Mouse (Mus musculus) layer of hippocampus, postnatal 14 days (tissue): Measurements from ENCODE around the gene Olfr776. TPM values are rescaled to one million over a fixed set of nuclear protein-coding genes. Genes with fewer than 3 reads are reported as not detected.
"Not testable (repeated sequence)": the region's sequence is repeated elsewhere in the genome, so short reads cannot be mapped to it uniquely, and the experiment has no call there.

Experiments used
- DNase-seq, 2 experiments: peaks; one replicate each; pipeline ENCODE4 v3.0.0; 2021 to 2022; ENCODE audit warnings: low spot score in 2 of 2, mixed read lengths in 1 of 2
- long read RNA-seq, 2 experiments: library from polyadenylated mRNA; stranded (forward); transcript quantifications; one replicate each; pipeline ENCODE4 v2.0.0; 2021
- total RNA-seq, 2 experiments: library from RNA; stranded (reverse); gene quantifications; 2 replicates each; pipeline ENCODE4 v1.2.3; 2021

Olfr776 gene
- not detected for total RNA-seq
- long read RNA-seq, experiment 1: 0 reads
- long read RNA-seq, experiment 2: 0 reads

- DNase-seq: no peak
Measured at GRCm38 (mm10) chr10:129258827-129259226, at the start of gene Olfr776. TSS of gene Olfr776 (plus strand) at chr10:129259127.

DNA sequence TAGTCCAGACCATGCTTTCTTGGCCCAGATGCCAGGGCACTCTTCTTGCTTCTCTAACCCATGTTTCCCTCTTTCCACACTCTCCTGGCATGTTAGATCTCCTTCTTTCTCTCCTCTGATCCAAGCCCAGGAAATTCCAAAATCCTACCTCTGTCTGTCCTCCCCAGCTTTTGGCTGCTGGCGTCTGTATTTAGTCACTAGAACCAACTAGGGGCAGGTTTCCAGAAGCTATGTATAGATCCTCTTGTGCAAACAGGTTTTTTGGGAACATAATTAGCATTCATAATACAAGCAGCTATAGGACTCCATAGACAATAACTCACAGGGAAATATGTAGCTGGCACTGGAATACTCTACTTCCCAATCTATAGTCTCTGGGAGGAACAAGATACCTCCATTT lies 28.2 kb upstream of the Olfr776 start:
- no peak for DNase-seq

DNA sequence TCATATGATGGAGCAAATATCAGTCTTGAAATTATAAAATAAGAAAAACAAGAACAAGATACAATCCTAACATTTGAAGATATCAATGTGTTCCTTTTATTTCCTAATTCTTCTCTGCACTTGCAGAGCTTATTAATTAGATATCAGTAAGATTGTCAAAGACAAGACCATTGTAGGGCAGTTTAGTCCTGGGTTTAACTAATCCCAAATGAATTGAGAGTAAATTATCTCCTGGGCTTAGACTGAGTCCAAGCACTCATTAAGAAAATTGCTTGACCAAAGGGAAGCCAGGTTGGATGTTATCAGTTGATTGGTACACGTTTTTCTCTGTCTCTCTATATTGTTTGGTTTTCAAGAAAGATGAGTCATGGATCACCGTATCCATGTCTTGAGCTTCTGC lies 23.0 kb upstream of the Olfr776 start, which contains the start of gene Olfr774:
Gene Olfr774 (plus strand): TSS at position 301 of the 400 bp plus-strand sequence.
- DNase-seq: no peak

GRCm38 (mm10) chr10:129248112-129248511 lies 10.8 kb upstream of the Olfr776 start, which contains the start of gene Olfr775:
TSS of gene Olfr775 (plus strand) at chr10:129248412.
- no peak for DNase-seq

- DNase-seq: no peak
Measured at GRCm38 (mm10) chr10:129271081-129271535, 12.2 kb downstream of the Olfr776 start, which contains the start of gene Olfr777. TSS of gene Olfr777 (minus strand) at chr10:129271485.

DNA sequence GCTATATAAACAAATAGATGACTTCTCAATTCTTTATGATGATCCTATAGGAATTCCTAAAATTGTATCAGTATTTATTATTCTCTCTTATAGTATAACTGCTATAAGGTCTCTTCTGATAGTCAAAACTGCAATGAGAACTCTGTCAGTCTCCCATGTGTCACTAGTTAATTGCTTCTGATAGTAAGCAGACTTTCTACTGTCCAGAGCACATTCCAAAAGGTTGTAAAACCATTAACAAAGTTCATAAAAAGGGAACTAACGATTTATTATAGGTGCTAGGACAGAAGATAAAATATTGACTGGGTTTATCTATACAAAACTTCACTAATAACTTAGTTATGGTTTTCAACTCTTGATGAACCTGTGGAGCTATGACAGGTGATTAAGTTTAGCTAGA lies 54.0 kb downstream of the Olfr776 start:
- not testable (repeated sequence) for DNase-seq

DNA sequence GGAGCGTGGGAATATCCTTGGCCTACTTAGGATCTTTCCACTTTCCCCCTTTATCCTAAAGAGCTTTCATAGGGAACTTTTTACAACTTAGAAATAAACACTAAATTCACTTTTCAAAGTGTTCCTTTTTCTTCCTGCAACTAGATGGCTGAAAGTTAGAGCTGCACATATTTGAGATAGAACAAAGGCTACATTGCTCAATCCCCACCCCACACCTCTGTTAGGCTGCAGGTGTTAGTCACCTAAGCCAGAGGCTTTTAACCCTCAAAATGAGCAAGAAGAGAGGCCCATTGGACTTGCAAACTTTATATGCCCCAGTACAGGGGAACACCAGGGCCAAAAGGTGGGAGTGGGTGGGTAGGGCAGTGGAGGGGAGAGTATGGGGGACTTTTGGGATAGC lies 54.6 kb downstream of the Olfr776 start:
- not testable (repeated sequence) for DNase-seq

Other genes with a start within 250 kb of the Olfr776 start
- gene Olfr763, start 248.3 kb upstream of the Olfr776 start, total RNA-seq: not detected
- not detected for gene Olfr764-ps1, start 219.2 kb upstream of the Olfr776 start, total RNA-seq
- gene Olfr765, start 209.1 kb upstream of the Olfr776 start, total RNA-seq: not detected
- not detected for gene Olfr766-ps1, start 190.2 kb upstream of the Olfr776 start, total RNA-seq
- not detected for gene Olfr767, start 176.2 kb upstream of the Olfr776 start, total RNA-seq
- not detected for gene Olfr768, start 159.8 kb upstream of the Olfr776 start, total RNA-seq
- gene Olfr769, start 141.3 kb upstream of the Olfr776 start, total RNA-seq: not detected
- not detected for gene Olfr770, start 120.1 kb upstream of the Olfr776 start, total RNA-seq
- not detected for gene Olfr771, start 94.4 kb upstream of the Olfr776 start, total RNA-seq
- gene Olfr772, start 81.2 kb upstream of the Olfr776 start, total RNA-seq: not detected
- not detected for gene Olfr773, start 71.7 kb upstream of the Olfr776 start, total RNA-seq
- not detected for gene Olfr774, start 22.9 kb upstream of the Olfr776 start, total RNA-seq
- not detected for gene Olfr775, start 10.7 kb upstream of the Olfr776 start, total RNA-seq
- gene Olfr777, start 12.4 kb downstream of the Olfr776 start, total RNA-seq: not detected
- not detected for gene Olfr780, start 59.0 kb downstream of the Olfr776 start, total RNA-seq
- not detected for gene Olfr781, start 69.7 kb downstream of the Olfr776 start, total RNA-seq
- not detected for gene Olfr782, start 89.7 kb downstream of the Olfr776 start, total RNA-seq
- gene Olfr784, start 125.0 kb downstream of the Olfr776 start, total RNA-seq: under 1 TPM in 1 of 2 experiments, not detected in 1; 0.14 TPM
- gene Olfr785, start 146.3 kb downstream of the Olfr776 start, total RNA-seq: not detected
- gene Olfr786, start 168.2 kb downstream of the Olfr776 start, total RNA-seq: not detected
- gene Olfr787, start 202.7 kb downstream of the Olfr776 start, total RNA-seq: not detected
- gene Olfr788, start 211.9 kb downstream of the Olfr776 start, total RNA-seq: not detected
- gene Olfr789, start 225.6 kb downstream of the Olfr776 start, total RNA-seq: not detected
- not detected for gene Olfr790, start 239.4 kb downstream of the Olfr776 start, total RNA-seq